Mouse (Mus musculus) cerebellum, adult 2 months (tissue): ENCODE data around the gene Med7.

ENCODE experiments used
- CTCF ChIP-seq: fragments of 200-500 bp; IDR thresholded peaks from 2 replicates; pipeline ENCODE4 v1.5.1; 2011; ENCODE audit warnings: low read depth, mild to moderate bottlenecking, control low read depth, low read length, moderate library complexity, borderline replicate concordance; ENCODE audit not compliant: insufficient read depth
- POLR2A ChIP-seq: fragments of 200-500 bp; IDR thresholded peaks from 2 replicates; pipeline ENCODE4 v1.6.1; 2011; ENCODE audit warnings: low read length, control low read depth, borderline replicate concordance; ENCODE audit not compliant: insufficient read depth

DNA sequence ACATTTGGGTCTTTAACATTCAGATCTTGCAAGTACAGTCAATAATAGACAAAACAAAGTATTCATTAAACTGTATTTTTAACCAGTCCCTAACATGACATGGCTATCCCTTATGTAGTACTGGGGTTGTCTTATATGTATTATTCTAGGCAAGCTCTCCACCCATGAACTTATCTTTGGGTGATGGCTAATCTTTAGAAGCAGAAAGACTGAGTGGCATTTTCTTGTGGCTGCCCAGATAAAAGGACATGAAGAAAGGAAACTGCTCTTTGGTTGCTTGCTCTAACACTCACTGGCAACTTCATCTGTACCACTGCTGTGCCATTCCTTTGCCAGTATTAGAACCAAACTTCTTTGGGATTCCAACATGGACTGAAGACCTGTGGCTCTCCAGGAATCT is 1.4 kb upstream of the Med7 start:
- TF ChIP-seq POLR2A (no peak), CTCF (no peak)
